Mouse (Mus musculus) embryo, embryonic 10 days (tissue): ENCODE data around the gene Gpr150.

Experiments used
- DNase-seq: peaks from one replicate; pipeline ENCODE4 v3.0.0-alpha.2; 2015; ENCODE audit warnings: low spot score

Gene Gpr150

GRCm38 (mm10) chr13:76056896-76057266 is at the start of gene Gpr150:
Gpr150 (minus strand) TSS chr13:76056996.
- DNase-seq: no peak

GRCm38 (mm10) chr13:76101989-76102388 is 45.2 kb upstream of the Gpr150 start:
- DNase-seq: no peak

GRCm38 (mm10) chr13:76098493-76099303 is 41.9 kb upstream of the Gpr150 start, which contains the start of the genes Arsk and Ttc37:
Arsk (minus strand) TSS chr13:76098660.
Ttc37 (plus strand) TSS chr13:76098734.
- peak; percentile 99 for DNase-seq

GRCm38 (mm10) chr13:76098116-76098492 is 41.3 kb upstream of the Gpr150 start:
- peak; percentile 56 for DNase-seq

- no peak for DNase-seq
Observed at GRCm38 (mm10) chr13:76074323-76074722, 17.5 kb upstream of the Gpr150 start.

GRCm38 (mm10) chr13:76064363-76064945 is 7.7 kb upstream of the Gpr150 start:
- peak; percentile 7 for DNase-seq

GRCm38 (mm10) chr13:76063548-76063947 is 6.8 kb upstream of the Gpr150 start:
- no peak for DNase-seq

- no peak for DNase-seq
Observed at GRCm38 (mm10) chr13:76062569-76062968, 5.8 kb upstream of the Gpr150 start.

GRCm38 (mm10) chr13:76062126-76062525 is 5.3 kb upstream of the Gpr150 start:
- DNase-seq: no peak

GRCm38 (mm10) chr13:76059591-76059990 is 2.8 kb upstream of the Gpr150 start:
- no peak for DNase-seq

GRCm38 (mm10) chr13:76057267-76058069 is 672 bp upstream of the Gpr150 start:
- DNase-seq: no peak

- peak; percentile 86 for DNase-seq
Observed at GRCm38 (mm10) chr13:76056261-76056724, 503 bp downstream of the Gpr150 start.

- peak; percentile 48 for DNase-seq
Observed at GRCm38 (mm10) chr13:76055391-76056232, 1.2 kb downstream of the Gpr150 start.

GRCm38 (mm10) chr13:76044971-76045370 is 11.8 kb downstream of the Gpr150 start:
- DNase-seq: no peak

- no peak for DNase-seq
Observed at GRCm38 (mm10) chr13:76042455-76042854, 14.3 kb downstream of the Gpr150 start.

GRCm38 (mm10) chr13:76024588-76024987 is 32.2 kb downstream of the Gpr150 start:
- no peak for DNase-seq

- no peak for DNase-seq
Observed at GRCm38 (mm10) chr13:76021782-76022181, 35.0 kb downstream of the Gpr150 start.

GRCm38 (mm10) chr13:76018844-76019400 is 37.9 kb downstream of the Gpr150 start:
- no peak for DNase-seq

- peak; percentile 99 for DNase-seq
Observed at GRCm38 (mm10) chr13:76017974-76018843, 38.6 kb downstream of the Gpr150 start, which contains the start of gene Rfesd. Rfesd (minus strand) TSS chr13:76018719.

- DNase-seq: peak; percentile 26
Observed at GRCm38 (mm10) chr13:76017465-76017864, 39.3 kb downstream of the Gpr150 start.
